Mouse (Mus musculus): ENCODE measurements around the gene Evi2b. TPM values are rescaled to one million over a fixed set of nuclear protein-coding genes. Genes with fewer than 3 reads are reported as not detected.

The Evi2b gene
- 0.57 TPM for polyA plus RNA-seq (2015; fragmentation: Illumina TruSeq; extraction: RNeasy Lipid Tissue Mini Kit (QIAGEN cat#74804); ENCODE audit: low read depth, low replicate concordance)

DNA sequence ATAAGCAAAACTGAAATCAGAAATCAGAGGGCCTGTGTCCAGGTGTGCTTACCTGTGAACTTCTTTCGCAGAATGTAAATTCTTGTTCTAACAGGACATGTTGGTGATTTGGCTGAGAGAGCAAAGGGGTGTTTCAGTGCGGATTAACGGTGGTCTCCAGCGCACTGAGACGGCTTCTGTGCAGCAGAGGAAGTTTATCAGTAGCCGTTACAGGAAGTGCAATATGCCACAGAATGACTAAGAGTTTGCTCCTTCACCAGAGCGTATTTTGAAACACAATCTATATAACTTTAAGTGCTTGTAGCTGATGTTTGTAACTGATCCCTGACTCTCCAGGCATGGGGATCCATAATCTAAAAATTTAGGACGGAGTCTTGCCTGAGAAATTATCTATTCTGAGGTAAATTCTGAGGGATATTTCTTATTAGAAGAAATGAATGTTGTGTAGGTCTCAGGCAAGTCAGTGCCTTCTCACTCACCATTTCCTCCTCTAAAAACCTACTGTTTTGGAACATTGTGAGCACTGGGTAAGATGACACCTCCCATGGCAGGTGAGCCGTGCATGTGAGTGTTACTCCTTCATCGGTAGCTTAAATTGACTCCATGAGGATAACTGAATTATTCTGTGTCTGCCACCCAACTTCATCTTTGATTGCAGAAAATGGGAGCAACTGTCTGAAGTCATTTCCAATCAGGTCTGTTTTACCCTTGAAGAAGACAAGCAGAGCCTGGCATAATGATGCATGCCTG is at the start of gene Evi2b:
Gene Evi2b (minus strand): TSS at position 203 of the 750 bp plus-strand sequence.

DNA sequence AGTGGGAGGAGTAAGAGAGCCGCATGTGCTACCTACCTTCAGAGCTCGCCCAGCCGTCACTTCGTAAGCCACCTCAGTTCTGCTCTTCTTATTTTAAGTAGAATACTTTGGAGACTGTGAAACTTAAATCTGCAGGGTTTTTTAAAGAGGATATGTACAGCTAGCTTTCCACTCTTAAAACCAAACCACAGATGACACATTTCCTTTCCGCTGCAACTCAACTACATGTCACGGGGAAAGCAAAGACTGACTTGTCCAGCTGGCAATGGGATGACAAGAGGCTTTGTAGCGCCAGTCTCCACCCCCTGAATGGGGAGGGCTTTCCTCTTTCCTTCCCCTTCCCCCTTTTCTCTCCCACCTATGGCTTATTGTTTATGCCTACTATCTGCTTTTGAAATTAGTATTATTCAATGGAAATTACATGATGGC is 6.8 kb upstream of the Evi2b start, which contains the start of the genes Evi2 and Evi2a:
Gene Evi2 (minus strand): TSS at position 257 of the 429 bp plus-strand sequence.
Gene Evi2a (minus strand): TSS at position 277 of the 429 bp plus-strand sequence.

DNA sequence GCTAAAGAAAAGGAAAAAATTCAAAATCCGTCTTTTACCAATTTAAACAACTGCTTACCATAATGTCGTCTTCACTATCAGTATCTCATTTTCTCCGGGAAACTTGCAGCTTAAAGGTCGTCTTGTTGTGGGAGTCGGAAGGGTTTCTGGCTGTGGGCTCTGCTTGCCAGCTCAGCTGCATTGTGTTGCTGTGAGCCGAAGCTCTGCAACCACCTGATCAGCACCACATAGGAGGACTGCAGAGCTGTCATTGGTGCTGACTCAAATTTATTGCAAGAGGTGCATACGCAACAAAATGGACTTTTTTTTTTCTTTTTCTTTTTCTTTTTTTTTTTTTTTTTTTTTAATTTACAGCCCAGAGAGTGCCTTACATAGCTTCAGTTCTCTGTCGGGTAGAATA is 19.7 kb downstream of the Evi2b start, which contains the start of gene Omg:
Gene Omg (minus strand): TSS at position 240 of the 400 bp plus-strand sequence.

Other genes with a start within 250 kb of the Evi2b start
- not detected for gene Gm9964, start 226.9 kb downstream of the Evi2b start, polyA plus RNA-seq (2015; fragmentation: Illumina TruSeq; extraction: RNeasy Lipid Tissue Mini Kit (QIAGEN cat#74804); ENCODE audit: low read depth, low replicate concordance)
- 31.1 TPM for gene Nf1, start 184.1 kb downstream of the Evi2b start, polyA plus RNA-seq (2015; fragmentation: Illumina TruSeq; extraction: RNeasy Lipid Tissue Mini Kit (QIAGEN cat#74804); ENCODE audit: low read depth, low replicate concordance)
- 157 TPM for gene Omg, start 19.7 kb downstream of the Evi2b start, polyA plus RNA-seq (2015; fragmentation: Illumina TruSeq; extraction: RNeasy Lipid Tissue Mini Kit (QIAGEN cat#74804); ENCODE audit: low read depth, low replicate concordance)
- 0.15 TPM for gene Evi2, start 6.8 kb upstream of the Evi2b start, polyA plus RNA-seq (2015; fragmentation: Illumina TruSeq; extraction: RNeasy Lipid Tissue Mini Kit (QIAGEN cat#74804); ENCODE audit: low read depth, low replicate concordance)
- 65.9 TPM for gene Evi2a, start 6.8 kb upstream of the Evi2b start, polyA plus RNA-seq (2015; fragmentation: Illumina TruSeq; extraction: RNeasy Lipid Tissue Mini Kit (QIAGEN cat#74804); ENCODE audit: low read depth, low replicate concordance)
- 93.7 TPM for gene Rab11fip4, start 67.5 kb upstream of the Evi2b start, polyA plus RNA-seq (2015; fragmentation: Illumina TruSeq; extraction: RNeasy Lipid Tissue Mini Kit (QIAGEN cat#74804); ENCODE audit: low read depth, low replicate concordance)

Measured in brain, adult 10 weeks (tissue).